In genomic region chr1:135645459-135646195, GRCm38 (mm10) we compare ENCODE assay signal across 15 mouse cellular contexts. TPM values are rescaled to one million over a fixed set of nuclear protein-coding genes. Genes with fewer than 3 reads are reported as not detected.
DNase-seq lines count a peak whose midpoint lies in the region; ATAC-seq and TF ChIP-seq lines count a peak whose summit lies in the region.
"Had no signal": no experiment of that assay in that cellular context is flagged by ENCODE, and none has a peak within 500 bp of the region (broad histone marks: within the 10 kb centered on the region; RNA-seq: fewer than 3 reads in every experiment).

No protein-coding gene starts in this region.

- H3K9me3 ChIP-seq in hindbrain, embryonic 11.5 days (ENCODE audit: control insufficient read depth, low read length) = no peaks in the 10 kb centered on the region
- H3K9me3 ChIP-seq in midbrain, embryonic 14.5 days (ENCODE audit: control insufficient read depth, low read length) = no peaks in the 10 kb centered on the region
- no peaks in the 10 kb centered on the region for H3K9me3 ChIP-seq in liver, postnatal 0 days (ENCODE audit: low read length)
- H3K9me3 ChIP-seq: liver, embryonic 13.5 days had no signal

- no peak overlapping the region for H3K9ac ChIP-seq in hindbrain, embryonic 11.5 days (ENCODE audit: low read depth, low read length)
- no peak overlapping the region for H3K9ac ChIP-seq in midbrain, embryonic 14.5 days (replicated peaks; ENCODE audit: low read length)
- no peak overlapping the region for H3K9ac ChIP-seq in liver, postnatal 0 days (replicated peaks)
- H3K9ac ChIP-seq: liver, embryonic 13.5 days had no signal

- WGBS in hindbrain, embryonic 11.5 days = 66% methylated on average over 8 of the region's 8 CpGs
- 45% methylated on average over 8 of the region's 8 CpGs for WGBS in midbrain, embryonic 14.5 days
- WGBS in liver, postnatal 0 days (ENCODE audit: insufficient replicate concordance) = 73% methylated on average over 8 of the region's 8 CpGs

- no peaks in the 10 kb centered on the region for H3K27me3 ChIP-seq in hindbrain, embryonic 11.5 days (ENCODE audit: control insufficient read depth, insufficient read depth, low read length)
- no peaks in the 10 kb centered on the region for H3K27me3 ChIP-seq in midbrain, embryonic 14.5 days (ENCODE audit: control insufficient read depth, insufficient read depth, low read length)
- H3K27me3 ChIP-seq in liver, postnatal 0 days (ENCODE audit: insufficient read depth, low read length) = no peaks in the 10 kb centered on the region
- H3K27me3 ChIP-seq: liver, embryonic 13.5 days had no signal

- no peak overlapping the region for H3K4me3 ChIP-seq in left cerebral cortex, adult 2 months
- H3K4me3 ChIP-seq in hindbrain, embryonic 11.5 days (ENCODE audit: low read depth, low read length) = no peak overlapping the region
- H3K4me3 ChIP-seq in midbrain, embryonic 14.5 days (replicated peaks; ENCODE audit: low read depth, low read length) = no peak overlapping the region
- no peak overlapping the region for H3K4me3 ChIP-seq in liver, postnatal 0 days (ENCODE audit: low read depth, low read length)
- H3K4me3 ChIP-seq: liver, embryonic 13.5 days had no signal

- no peak overlapping the region for H3K4me2 ChIP-seq in hindbrain, embryonic 11.5 days (replicated peaks; ENCODE audit: low read depth, low read length)
- H3K4me2 ChIP-seq in midbrain, embryonic 14.5 days (ENCODE audit: low read length) = no peak overlapping the region
- H3K4me2 ChIP-seq in liver, postnatal 0 days (ENCODE audit: low read depth, low read length) = no peak overlapping the region
- H3K4me2 ChIP-seq: liver, embryonic 13.5 days had no signal

- H3K36me3 ChIP-seq in hindbrain, embryonic 11.5 days (ENCODE audit: control insufficient read depth, insufficient read depth, low read length) = no peaks in the 10 kb centered on the region
- no peaks in the 10 kb centered on the region for H3K36me3 ChIP-seq in midbrain, embryonic 14.5 days (ENCODE audit: control insufficient read depth, insufficient read depth, low read length)
- no peaks in the 10 kb centered on the region for H3K36me3 ChIP-seq in liver, postnatal 0 days (replicated peaks; ENCODE audit: insufficient read depth, low read length)
- H3K36me3 ChIP-seq: liver, embryonic 13.5 days had no signal

- H3K4me1 ChIP-seq in hindbrain, embryonic 11.5 days (replicated peaks; ENCODE audit: control insufficient read depth, insufficient read depth, low read length) = no peaks in the 10 kb centered on the region
- peaks cover 9% of the 10 kb centered on the region for H3K4me1 ChIP-seq in midbrain, embryonic 14.5 days (ENCODE audit: control insufficient read depth, insufficient read depth, low read length)
- H3K4me1 ChIP-seq in liver, postnatal 0 days (ENCODE audit: insufficient read depth) = no peaks in the 10 kb centered on the region
- H3K4me1 ChIP-seq: liver, embryonic 13.5 days had no signal

- intact Hi-C loops in left cerebral cortex, postnatal 4 days (cut with DNase I) = no loop called here
- intact Hi-C loops in left cerebral cortex, adult 2 months (cut with DNase I) = no loop called here

- no peak overlapping the region for H3K27ac ChIP-seq in left cerebral cortex, adult 2 months
- H3K27ac ChIP-seq in hindbrain, embryonic 11.5 days (ENCODE audit: low read depth, low read length) = peak overlapping the region; percentile 47
- H3K27ac ChIP-seq in midbrain, embryonic 14.5 days (replicated peaks; ENCODE audit: low read depth, low read length) = peak overlapping the region; percentile 80
- no peak overlapping the region for H3K27ac ChIP-seq in liver, postnatal 0 days (ENCODE audit: low read depth)
- H3K27ac ChIP-seq: liver, embryonic 13.5 days had no signal

- DNase-seq in left cerebral cortex, postnatal 4 days = peak; percentile 45
- DNase-seq in left cerebral cortex, adult 2 months (ENCODE audit: extremely low spot score in 1 of 2, low spot score in 2 of 2) = no peak
- peak; percentile 23 for DNase-seq in hindbrain, embryonic 11.5 days (ENCODE audit: low spot score)
- DNase-seq in midbrain, embryonic 14.5 days = peak; percentile 44
- no peak for DNase-seq in urinary bladder, postnatal 4 days (ENCODE audit: low spot score in 2 of 2)
- no peak for DNase-seq in spleen, postnatal 10 days (ENCODE audit: low spot score in 2 of 2)
- no peak for DNase-seq in yolk sac, embryonic 10.5 days (ENCODE audit: low spot score)
- DNase-seq in liver, postnatal 0 days = no peak
- DNase-seq: B cell, adult 2 months; cerebellum, adult 18-20 months; embryo, embryonic 11 days; heart, postnatal 10 days; kidney, adult 18-20 months; liver, embryonic 13.5 days; lung, postnatal 14 days had no signal

- no peak for TF ChIP-seq EP300 in liver, postnatal 0 days (IDR thresholded peaks at IDR 0.05; ENCODE audit: low read depth)

- TF ChIP-seq CTCF in left cerebral cortex, adult 2 months (IDR thresholded peaks at IDR 0.05) = no peak
- no peak for TF ChIP-seq CTCF in liver, postnatal 0 days (IDR thresholded peaks at IDR 0.05; ENCODE audit: low read depth)

- ATAC-seq in hindbrain, embryonic 11.5 days (ENCODE audit: low FRiP score) = peak; percentile 81
- ATAC-seq in midbrain, embryonic 14.5 days (ENCODE audit: low FRiP score, low TSS enrichment) = peak; percentile 58
- no peak for ATAC-seq in liver, postnatal 0 days

RNA-seq across cellular contexts. Expression of gene Nav1, which starts 38.5 kb away (rescaled TPM):
- total RNA-seq in left cerebral cortex, postnatal 4 days (2021) = 100 to 1,000 TPM; 232 to 237 TPM
- total RNA-seq in left cerebral cortex, adult 2 months (2021) = 10 to 100 TPM; 55.4 to 68.4 TPM
- 16.9 and 21.0 TPM in 2 replicates for polyA plus RNA-seq in hindbrain, embryonic 11.5 days (2014; fragmentation: Nextera tagmentation; extraction: Ambion mirVana)
- polyA plus RNA-seq in midbrain, embryonic 14.5 days (2014; fragmentation: Nextera tagmentation; extraction: Ambion mirVana) = 48.2 and 56.3 TPM in 2 replicates
- polyA plus RNA-seq in liver, postnatal 0 days (2015; fragmentation: Nextera tagmentation; extraction: Ambion mirVana) = 0.92 and 0.94 TPM in 2 replicates

Comparison
In these comparisons a context has a peak if more than half of its experiments do, and no peak if none do; other contexts are left out.
1. DNase-seq: peak in left cerebral cortex, postnatal 4 days (single experiment), hindbrain, embryonic 11.5 days (single experiment) and midbrain, embryonic 14.5 days (single experiment); none in left cerebral cortex, adult 2 months (0 of 2), urinary bladder, postnatal 4 days (0 of 2), spleen, postnatal 10 days (0 of 2), yolk sac, embryonic 10.5 days (single experiment) and liver, postnatal 0 days (single experiment).
2. H3K27ac ChIP-seq: peak in hindbrain, embryonic 11.5 days (single experiment) and midbrain, embryonic 14.5 days (single experiment); none in left cerebral cortex, adult 2 months (single experiment) and liver, postnatal 0 days (single experiment).